Mouse (Mus musculus): Measurements from ENCODE around the gene Pdzd2.

GRCm38 (mm10) chr15:12473596-12473995, 266.1 kb downstream of the Pdzd2 start:
- TF ChIP-seq CTCF (IDR thresholded peaks at IDR 0.05; ENCODE audit: insufficient read depth, low read length) = no peak
- no peak for TF ChIP-seq POLR2A (IDR thresholded peaks at IDR 0.05; ENCODE audit: borderline replicate concordance, extremely low read depth, low read depth, low read length)

Data from lung, adult 2 months (tissue).